Mouse (Mus musculus) heart, embryonic 14.5 days (tissue): Measurements from ENCODE around the gene Hmgb4. TPM values are rescaled to one million over a fixed set of nuclear protein-coding genes. Genes with fewer than 3 reads are reported as not detected.

Experiments
- ATAC-seq: fragments of 200-750 bp; cut with Nextera tagmentation; 2 replicates; pipeline ENCODE4 v1.8.0; 2017; ENCODE audit warnings: low read depth, moderate TSS enrichment; ENCODE audit not compliant: insufficient number of reproducible peaks, insufficient read depth, low FRiP score
- H3K27ac ChIP-seq, 2 experiments: fragments of 200-500 bp in 1 of 2; fragments of 300-500 bp in 1 of 2; sonication (generic) in 1 of 2; replicated peaks in 1 of 2; 2 replicates each; pipeline ENCODE4 v1.5.1; 2012 to 2014; ENCODE audit warnings: low read depth in 2 of 2, low read length in 2 of 2, control low read depth in 1 of 2, mild to moderate bottlenecking in 1 of 2, mixed read lengths in 1 of 2; ENCODE audit not compliant: control insufficient read depth in 1 of 2, insufficient read depth in 1 of 2
- H3K27me3 ChIP-seq: fragments of 300-500 bp; sonication (generic); 2 replicates; pipeline ENCODE4 v1.6.1; 2014; ENCODE audit warnings: mild to moderate bottlenecking, low read length, control low read depth; ENCODE audit not compliant: control insufficient read depth, insufficient read depth
- H3K36me3 ChIP-seq: fragments of 300-500 bp; sonication (generic); 2 replicates; pipeline ENCODE4 v1.6.1; 2014; ENCODE audit warnings: mild to moderate bottlenecking, control low read depth, low read length, mixed read lengths; ENCODE audit not compliant: control insufficient read depth, insufficient read depth
- H3K4me1 ChIP-seq, 2 experiments: fragments of 200-500 bp in 1 of 2; fragments of 300-500 bp in 1 of 2; sonication (generic) in 1 of 2; 2 replicates each; pipeline ENCODE4 v1.6.1; 2012 to 2014; ENCODE audit warnings: low read length in 2 of 2, control low read depth in 1 of 2, mixed read lengths in 1 of 2; ENCODE audit not compliant: control insufficient read depth in 2 of 2, insufficient read depth in 2 of 2
- H3K4me2 ChIP-seq: fragments of 300-500 bp; sonication (generic); 2 replicates; pipeline ENCODE4 v1.6.1; 2014; ENCODE audit warnings: mild to moderate bottlenecking, low read length
- H3K4me3 ChIP-seq, 2 experiments: fragments of 200-500 bp in 1 of 2; fragments of 300-500 bp in 1 of 2; sonication (generic) in 1 of 2; 2 replicates each; pipeline ENCODE4 v1.5.1; 2012 to 2014; ENCODE audit warnings: low read length in 2 of 2, mild to moderate bottlenecking in 2 of 2, control low read depth in 1 of 2, low read depth in 1 of 2, moderate library complexity in 1 of 2; ENCODE audit not compliant: control insufficient read depth in 1 of 2, insufficient read depth in 1 of 2
- H3K9ac ChIP-seq: fragments of 300-500 bp; sonication (generic); 2 replicates; pipeline ENCODE4 v1.6.1; 2014; ENCODE audit warnings: mild to moderate bottlenecking, low read length
- H3K9me3 ChIP-seq: fragments of 300-500 bp; sonication (generic); 2 replicates; pipeline ENCODE4 v1.6.1; 2016; ENCODE audit warnings: low read length, control low read depth; ENCODE audit not compliant: control insufficient read depth
- WGBS: fragments of 180-500 bp; shearing (Covaris S2); extraction: QIAGEN DNeasy Blood & Tissue Kit; methylation state at CpG from one replicate; pipeline ENCODE4 v1.1.7; 2014; 5-methylcytosine and 5-hydroxymethylcytosine counted together
- polyA plus RNA-seq: library from polyadenylated mRNA; unstranded; fragments of >200 nt; fragmentation: Nextera tagmentation; extraction: Ambion mirVana; gene quantifications from 2 replicates; pipeline ENCODE4 v1.2.1, GENCODE M21; 2014

Gene Hmgb4
- polyA plus RNA-seq: not detected in 2 replicates

GRCm38 (mm10) chr4:128260907-128261560, at the start of gene Hmgb4:
Gene Hmgb4 (minus strand): TSS chr4:128260957.
- Histone ChIP-seq H3K27ac (no peak within 1 kb of the TSS), H3K9me3 (no peaks in the 10 kb centered on the region), H3K36me3 (no peaks in the 10 kb centered on the region), H3K27me3 (no peaks in the 10 kb centered on the region), H3K4me2 (no peak within 1 kb of the TSS), H3K4me1 (no peaks in the 10 kb centered on the region), H3K9ac (no peak within 1 kb of the TSS), H3K4me3 (no peak within 1 kb of the TSS)
- 65% methylated on average over 8 of the region's 8 CpGs for WGBS
- no peak for ATAC-seq

DNA sequence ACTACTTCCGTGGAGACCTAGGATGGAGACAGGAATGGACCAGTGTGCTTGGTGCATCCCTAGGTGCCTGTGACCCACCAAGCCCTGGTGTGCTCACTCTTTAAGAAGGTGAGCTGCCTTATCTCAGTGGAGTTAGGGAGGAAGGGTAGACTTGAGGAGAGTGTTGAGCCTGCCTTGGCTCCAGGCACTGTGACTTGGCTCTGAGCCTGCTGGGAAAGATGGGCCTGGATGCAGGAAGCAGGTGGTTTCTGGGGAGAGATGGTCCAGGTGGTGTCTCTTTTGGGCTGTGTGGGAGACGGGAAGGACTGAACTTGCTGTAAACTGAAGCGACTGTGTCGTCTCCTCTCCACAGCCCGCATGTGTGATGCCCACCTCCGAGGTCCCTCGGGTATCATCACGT, 45.3 kb upstream of the Hmgb4 start:
- Histone ChIP-seq H3K4me1 (no peaks in the 10 kb centered on the region), H3K36me3 (no peaks in the 10 kb centered on the region), H3K4me2 (no peak overlapping the region), H3K4me3 (no peak overlapping the region), H3K27me3 (no peaks in the 10 kb centered on the region), H3K9ac (no peak overlapping the region), H3K27ac (no peak overlapping the region), H3K9me3 (no peaks in the 10 kb centered on the region)
- 86% methylated on average over 8 of the region's 8 CpGs for WGBS
- ATAC-seq: no peak

DNA sequence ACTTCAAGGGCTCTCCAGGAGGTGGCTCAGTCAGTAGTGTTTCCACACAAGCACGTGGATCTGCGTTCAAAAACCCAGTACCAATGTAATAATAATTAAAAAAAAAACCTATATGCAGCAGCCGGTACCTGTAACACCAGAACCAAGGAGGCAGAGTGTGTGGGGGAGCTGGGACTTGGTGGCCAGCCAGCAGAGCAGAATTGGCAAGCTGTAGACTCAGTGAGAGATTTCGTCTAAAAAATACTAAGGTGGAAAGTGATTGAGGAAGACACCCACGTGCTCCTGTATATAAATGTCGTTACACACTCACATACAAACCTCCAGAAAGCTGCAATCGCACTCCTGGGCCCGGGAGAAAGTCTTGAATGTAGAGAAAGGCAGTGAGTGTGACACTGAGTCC, 43.3 kb upstream of the Hmgb4 start:
- WGBS: 74% methylated on average over 8 of the region's 8 CpGs
- Histone ChIP-seq H3K27ac (no peak overlapping the region), H3K4me3 (no peak overlapping the region), H3K36me3 (no peaks in the 10 kb centered on the region), H3K9ac (no peak overlapping the region), H3K27me3 (no peaks in the 10 kb centered on the region), H3K9me3 (no peaks in the 10 kb centered on the region), H3K4me2 (no peak overlapping the region), H3K4me1 (no peaks in the 10 kb centered on the region)
- no peak for ATAC-seq

DNA sequence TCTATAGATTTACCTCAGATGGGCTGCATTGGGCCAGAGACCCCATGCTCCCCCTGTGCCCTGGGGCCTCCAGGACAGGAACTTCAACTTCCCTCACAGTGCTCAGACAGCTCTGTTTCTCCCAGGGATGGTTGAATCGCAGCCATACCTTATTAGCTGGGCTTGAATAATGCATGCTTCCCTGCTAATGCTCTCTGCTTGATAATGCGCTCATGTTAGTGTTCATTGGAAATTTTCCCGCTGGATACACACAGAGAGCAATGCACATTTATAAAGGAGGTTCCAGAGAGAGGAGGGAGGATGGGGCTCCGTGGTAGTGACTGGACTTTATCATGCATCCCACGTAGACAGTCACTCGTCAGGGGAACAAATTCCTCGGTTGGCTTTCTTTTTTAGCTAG, 27.3 kb upstream of the Hmgb4 start:
- Histone ChIP-seq H3K36me3 (no peaks in the 10 kb centered on the region), H3K9me3 (no peaks in the 10 kb centered on the region), H3K4me2 (no peak overlapping the region), H3K27me3 (no peaks in the 10 kb centered on the region), H3K4me3 (no peak overlapping the region), H3K27ac (no peak overlapping the region), H3K9ac (no peak overlapping the region), H3K4me1 (no peaks in the 10 kb centered on the region)
- ATAC-seq: no peak
- 67% methylated on average over 7 of the region's 7 CpGs for WGBS

DNA sequence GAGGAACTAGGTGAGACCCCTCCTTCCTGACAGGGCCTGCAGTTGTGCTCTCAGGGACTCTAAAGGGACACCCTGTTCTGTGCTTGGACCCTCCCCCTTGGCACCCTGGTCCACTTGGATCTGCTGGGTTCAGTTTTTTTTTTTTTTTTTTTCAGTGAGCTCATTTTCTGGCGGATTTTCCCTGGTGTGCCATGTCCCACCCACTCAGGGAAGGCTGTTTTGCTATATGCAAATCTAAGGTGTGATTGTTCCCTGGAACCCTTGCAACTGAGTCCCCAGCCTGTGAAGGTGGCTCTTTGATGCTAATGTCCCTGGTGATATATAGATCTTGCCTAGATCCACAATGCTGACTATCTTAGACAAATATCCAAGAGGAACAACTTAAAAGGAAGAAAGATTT, 24.3 kb upstream of the Hmgb4 start:
- Histone ChIP-seq H3K27ac (no peak overlapping the region), H3K9me3 (no peaks in the 10 kb centered on the region), H3K4me2 (no peak overlapping the region), H3K9ac (no peak overlapping the region), H3K36me3 (no peaks in the 10 kb centered on the region), H3K4me3 (no peak overlapping the region), H3K4me1 (no peaks in the 10 kb centered on the region), H3K27me3 (no peaks in the 10 kb centered on the region)
- WGBS: 67% methylated on average over 1 of the region's 1 CpGs
- ATAC-seq: no peak

DNA sequence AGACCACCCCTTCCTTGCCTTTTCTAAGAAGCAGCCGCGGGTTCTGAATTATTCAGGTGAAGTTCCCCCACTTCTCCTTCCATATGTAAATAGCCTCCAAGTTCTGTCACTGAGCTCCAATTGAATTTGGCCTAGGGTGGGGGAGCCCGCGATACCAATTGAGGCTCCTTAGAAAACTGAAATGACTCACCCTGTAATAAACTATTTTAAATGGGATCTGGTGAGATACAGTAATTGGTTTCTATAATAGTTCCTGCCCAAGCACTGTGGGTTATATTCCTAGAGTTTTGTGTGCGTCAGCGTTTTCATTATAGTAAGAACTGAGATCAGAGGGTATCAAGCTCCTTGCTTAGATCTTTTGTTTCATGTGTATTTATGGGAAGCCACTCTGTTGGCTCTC, 14.8 kb upstream of the Hmgb4 start:
- Histone ChIP-seq H3K9me3 (no peaks in the 10 kb centered on the region), H3K36me3 (no peaks in the 10 kb centered on the region), H3K4me2 (no peak overlapping the region), H3K4me1 (peaks cover 8 to 15% of the 10 kb centered on the region in 2 experiments), H3K4me3 (no peak overlapping the region), H3K27me3 (no peaks in the 10 kb centered on the region), H3K9ac (no peak overlapping the region), H3K27ac (no peak overlapping the region)
- no peak for ATAC-seq
- WGBS: 78% methylated on average over 6 of the region's 6 CpGs

- Histone ChIP-seq H3K27me3 (no peaks in the 10 kb centered on the region), H3K4me3 (no peak overlapping the region), H3K36me3 (no peaks in the 10 kb centered on the region), H3K9me3 (no peaks in the 10 kb centered on the region), H3K4me2 (no peak overlapping the region), H3K27ac (no peak overlapping the region), H3K9ac (no peak overlapping the region), H3K4me1 (peaks cover 8 to 15% of the 10 kb centered on the region in 2 experiments)
- 79% methylated on average over 5 of the region's 5 CpGs for WGBS
- no peak for ATAC-seq
These were observed 14.4 kb upstream of the Hmgb4 start for GRCm38 (mm10) chr4:128275116-128275515.

- ATAC-seq: no peak
- Histone ChIP-seq H3K27ac (no peak overlapping the region), H3K27me3 (no peaks in the 10 kb centered on the region), H3K4me3 (no peak overlapping the region), H3K9ac (no peak overlapping the region), H3K36me3 (no peaks in the 10 kb centered on the region), H3K9me3 (no peaks in the 10 kb centered on the region), H3K4me1 (peaks cover 8 to 12% of the 10 kb centered on the region in 2 experiments), H3K4me2 (no peak overlapping the region)
- 42% methylated on average over 11 of the region's 11 CpGs for WGBS
These were observed 12.4 kb upstream of the Hmgb4 start for GRCm38 (mm10) chr4:128273146-128273545.
